Mouse (Mus musculus) large intestine, adult 2 months (tissue): ENCODE measurements around the gene Supt4a. TPM values are rescaled to one million over a fixed set of nuclear protein-coding genes. Genes with fewer than 3 reads are reported as not detected.

Experiments
- DNase-seq: peaks from one replicate; pipeline ENCODE4 v3.0.0-alpha.2; 2012; ENCODE audit warnings: low read depth, low spot score
- WGBS: fragments of 180-500 bp; shearing (Covaris S2); methylation state at CpG from one replicate; pipeline ENCODE4 v1.1.7; 2018; 5-methylcytosine and 5-hydroxymethylcytosine counted together
- polyA plus RNA-seq: library from polyadenylated mRNA; depleted of rRNA; stranded (reverse); fragments of >200 nt; gene quantifications from 2 replicates; pipeline ENCODE4 v1.2.3, GENCODE M21; 2012

Gene Supt4a
- polyA plus RNA-seq, 1 experiment, result 76.6 TPM

DNA sequence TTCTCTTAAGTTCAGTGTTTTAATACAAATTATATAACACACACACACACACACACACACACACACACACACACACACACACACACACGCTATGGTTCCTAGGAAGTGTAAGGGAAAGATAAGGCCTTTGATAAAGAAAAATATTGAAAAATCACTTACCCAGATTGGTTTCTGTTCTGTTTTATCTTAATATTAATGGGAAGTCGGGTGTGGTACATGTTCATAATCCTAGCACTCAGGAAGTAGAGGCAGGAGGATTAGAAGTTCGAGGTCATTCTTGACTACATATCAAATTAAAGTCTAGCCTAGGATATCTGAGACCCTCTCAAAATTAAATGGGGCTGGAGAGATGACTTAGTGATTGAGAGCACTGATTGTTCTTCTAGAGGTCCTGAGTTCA, 15.2 kb upstream of the Supt4a start:
- no peak for DNase-seq
- 72% methylated on average over 3 of the region's 3 CpGs for WGBS

DNA sequence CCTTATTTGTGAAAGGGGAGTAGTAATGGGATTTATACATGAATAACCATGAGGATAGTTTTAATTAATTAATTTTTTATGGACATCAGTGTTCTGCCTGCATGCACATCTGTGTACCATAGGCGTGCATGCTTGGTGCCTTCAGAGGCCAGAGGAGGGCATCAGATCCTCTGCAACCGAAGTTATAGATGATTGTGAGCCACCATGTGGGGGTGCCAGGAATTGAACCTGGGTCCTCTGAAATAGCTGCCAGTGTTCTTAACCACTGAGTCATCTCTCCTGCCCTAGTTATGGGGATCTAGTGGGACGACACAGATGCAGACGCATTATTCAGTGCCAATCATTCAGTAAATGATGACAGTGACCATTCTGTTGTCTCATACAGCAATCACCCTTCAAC, 14.5 kb upstream of the Supt4a start:
- WGBS, result 75% methylated on average over 4 of the region's 4 CpGs
- DNase-seq, result no peak

DNA sequence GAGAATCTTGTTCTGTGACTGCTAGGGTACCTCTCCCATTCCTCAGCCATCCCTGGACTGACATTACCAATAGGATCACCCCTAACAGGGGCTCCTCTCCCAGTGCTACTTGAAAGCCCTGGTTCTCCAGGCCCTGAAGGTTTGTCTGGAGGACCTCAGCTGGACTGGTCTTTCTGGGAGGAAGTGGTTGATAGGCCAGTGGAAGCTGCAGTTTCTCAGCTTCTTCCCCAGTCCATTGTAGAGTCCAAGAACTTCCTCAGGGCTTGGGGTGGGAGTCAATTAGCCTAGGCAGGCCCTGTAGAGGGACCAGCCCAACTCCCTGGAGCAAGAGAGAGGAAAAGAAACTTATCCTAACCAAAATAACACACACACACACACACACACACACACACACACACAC, 11.8 kb upstream of the Supt4a start:
- DNase-seq, result no peak

DNA sequence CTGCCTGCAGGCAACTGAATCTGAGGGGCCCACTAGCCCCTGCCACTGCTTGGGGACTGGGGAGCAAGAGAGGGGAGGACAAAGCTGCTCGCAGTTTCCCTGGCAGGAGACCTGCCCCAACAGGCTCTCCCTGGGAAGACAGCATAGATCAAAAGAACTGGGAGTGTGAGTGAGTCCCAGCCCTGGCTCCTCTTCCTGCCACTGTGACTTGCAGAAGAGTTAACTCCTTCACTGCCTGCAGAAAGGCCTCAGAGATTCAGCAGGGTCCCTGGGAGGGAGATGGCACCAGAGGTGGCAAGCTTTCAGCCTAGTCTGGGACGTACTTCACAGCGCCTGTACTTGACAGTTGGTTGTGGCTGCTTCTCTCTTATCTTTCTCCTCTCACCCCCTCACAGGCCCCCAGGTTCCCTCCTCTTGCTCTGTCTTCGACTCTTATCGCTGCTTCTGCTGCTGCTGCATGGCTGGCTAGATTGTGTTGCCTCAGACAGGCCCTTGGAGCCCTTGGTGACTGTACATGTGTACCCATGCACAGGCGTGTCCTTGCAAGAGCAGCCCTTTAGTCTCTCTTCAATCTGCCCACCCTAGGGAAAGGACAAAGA, 11.3 kb upstream of the Supt4a start:
- no peak for DNase-seq
- 44% methylated on average over 6 of the region's 6 CpGs for WGBS

DNA sequence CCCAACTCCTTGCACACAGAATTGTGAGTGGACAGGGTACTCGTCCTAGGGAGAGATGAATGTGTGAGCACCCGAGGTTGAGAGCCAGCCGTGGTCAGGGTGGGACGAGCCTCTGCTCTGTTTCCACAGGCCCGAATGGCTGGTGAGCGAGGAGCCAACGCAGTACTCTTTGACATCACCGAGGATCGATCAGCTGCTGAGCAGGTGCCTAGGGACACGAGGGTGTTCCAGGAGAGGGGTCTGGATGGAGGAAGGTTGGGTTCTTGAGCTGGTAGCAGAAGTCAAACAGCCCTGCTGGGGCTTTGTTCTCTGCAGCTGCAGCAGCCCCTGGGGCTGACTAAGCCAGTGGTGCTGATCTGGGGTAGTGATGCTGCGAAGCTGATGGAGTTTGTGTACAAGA, 10.3 kb upstream of the Supt4a start:
- DNase-seq, result no peak
- 69% methylated on average over 11 of the region's 11 CpGs for WGBS

DNA sequence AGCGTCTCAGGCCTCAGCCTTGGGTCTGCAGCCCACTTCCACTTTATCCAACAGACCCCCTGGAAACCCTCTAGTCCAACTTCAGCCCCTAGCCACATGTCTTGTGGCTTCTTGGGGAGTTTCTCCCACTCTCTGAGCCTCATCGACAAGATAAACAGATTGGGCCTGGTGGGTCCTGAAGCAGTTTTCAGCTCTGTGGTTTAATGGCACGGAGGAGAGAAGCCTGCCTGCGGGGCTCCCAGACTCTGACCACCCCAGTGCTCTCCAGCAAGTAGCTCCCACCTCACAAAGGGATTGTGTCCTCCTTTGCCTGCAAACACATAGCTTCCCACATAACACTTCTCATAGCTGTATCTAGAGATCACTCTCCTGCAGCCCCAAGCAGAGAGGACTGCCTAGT, 9.9 kb upstream of the Supt4a start:
- 72% methylated on average over 4 of the region's 4 CpGs for WGBS
- DNase-seq, result no peak

DNA sequence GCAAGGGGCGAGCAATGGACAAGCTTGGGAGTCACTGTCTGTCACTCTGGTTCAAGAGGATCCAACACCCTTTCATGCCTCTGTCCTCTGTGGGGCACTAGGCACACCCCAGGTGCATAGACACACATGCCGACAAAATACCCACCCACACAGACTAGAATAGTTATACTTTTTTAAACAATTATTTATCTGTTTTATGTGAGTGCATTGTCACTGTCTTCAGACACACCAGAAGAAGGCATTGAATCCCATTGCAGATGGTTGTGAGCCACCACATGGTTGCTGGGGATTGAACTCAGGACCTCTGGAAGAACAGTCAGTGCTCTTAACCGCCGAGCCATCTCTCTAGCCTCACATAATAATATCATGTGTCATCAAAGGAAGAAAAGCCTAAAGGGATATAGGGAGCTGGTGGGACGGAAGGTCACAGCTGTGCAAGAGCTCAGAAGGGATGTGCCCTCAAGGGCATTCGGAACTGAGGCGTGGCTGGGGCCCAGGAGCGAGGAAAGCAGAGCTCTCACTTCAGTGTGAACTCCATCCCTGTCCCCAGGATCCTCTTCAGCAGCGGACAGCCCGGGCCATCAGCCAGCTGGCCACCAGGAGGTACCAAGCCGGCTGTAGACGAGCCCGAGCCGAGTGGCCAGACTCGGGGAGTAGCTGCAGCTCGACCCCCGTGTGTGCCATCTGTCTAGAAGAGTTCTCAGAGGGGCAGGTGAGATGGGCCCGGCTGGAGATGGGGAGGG, 8.3 kb upstream of the Supt4a start:
- no peak for DNase-seq
- 66% methylated on average over 18 of the region's 18 CpGs for WGBS

DNA sequence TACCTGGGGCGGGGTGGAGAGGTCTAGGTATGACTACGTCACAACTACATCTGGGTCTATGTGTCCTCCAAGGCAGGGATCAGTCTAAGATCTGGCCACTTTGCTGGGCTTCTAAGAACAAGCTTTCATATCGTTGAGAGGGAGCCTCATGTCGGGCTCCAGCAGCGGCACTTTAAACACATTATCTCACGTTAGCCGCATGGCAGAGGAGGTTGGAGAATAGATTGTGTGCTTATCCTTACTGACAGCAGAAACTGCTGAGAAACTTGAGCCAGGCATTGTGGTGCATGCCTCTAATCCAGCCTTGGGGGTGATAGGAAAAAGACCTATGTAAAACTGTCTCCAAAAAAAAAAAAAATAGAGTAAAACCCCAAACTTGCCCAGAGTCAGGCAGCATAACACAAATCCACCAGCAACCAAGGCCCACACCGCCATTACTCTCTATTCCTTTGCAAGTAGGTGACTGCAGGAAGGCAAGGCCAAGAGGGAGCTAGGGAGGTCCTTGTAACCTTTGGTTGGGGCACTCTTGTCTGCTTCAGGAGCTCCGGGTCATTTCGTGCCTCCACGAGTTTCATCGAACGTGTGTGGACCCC, 7.7 kb upstream of the Supt4a start:
- 86% methylated on average over 13 of the region's 13 CpGs for WGBS

DNA sequence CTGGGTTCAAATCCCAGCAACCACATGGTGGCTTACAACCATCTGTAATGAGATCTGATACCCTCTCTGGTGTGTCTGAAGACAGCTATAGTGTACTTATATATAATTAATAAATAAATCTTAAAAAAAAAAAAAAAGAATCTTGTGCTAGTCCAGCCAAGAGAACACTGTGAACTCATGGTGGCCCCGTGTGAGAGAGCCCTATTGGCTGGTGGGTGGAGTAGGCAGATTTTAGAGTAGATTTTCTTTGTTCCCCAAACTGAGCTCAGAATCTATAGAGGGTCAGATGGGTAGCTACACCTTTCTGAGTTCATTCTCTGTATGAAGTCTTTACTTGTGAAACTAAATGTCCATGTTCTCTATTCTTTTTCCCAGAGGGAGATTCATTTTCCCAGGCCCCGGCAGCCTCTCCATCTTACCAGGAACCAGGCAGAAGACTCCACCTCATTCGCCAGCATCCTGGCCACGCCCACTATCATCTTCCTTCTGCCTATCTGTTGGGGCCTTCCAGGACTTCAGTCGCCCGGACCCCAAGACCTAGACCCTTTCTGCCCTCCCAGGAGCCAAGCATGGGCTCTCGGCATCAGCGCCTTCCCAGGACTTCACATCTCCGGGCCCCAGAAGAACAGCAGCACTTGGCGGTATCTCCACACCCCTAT, 6.6 kb upstream of the Supt4a start:
- DNase-seq, result no peak
- 81% methylated on average over 10 of the region's 10 CpGs for WGBS

More for the DNA sequence above, 7.7 kb upstream of the Supt4a start:
- no peak for DNase-seq

DNA sequence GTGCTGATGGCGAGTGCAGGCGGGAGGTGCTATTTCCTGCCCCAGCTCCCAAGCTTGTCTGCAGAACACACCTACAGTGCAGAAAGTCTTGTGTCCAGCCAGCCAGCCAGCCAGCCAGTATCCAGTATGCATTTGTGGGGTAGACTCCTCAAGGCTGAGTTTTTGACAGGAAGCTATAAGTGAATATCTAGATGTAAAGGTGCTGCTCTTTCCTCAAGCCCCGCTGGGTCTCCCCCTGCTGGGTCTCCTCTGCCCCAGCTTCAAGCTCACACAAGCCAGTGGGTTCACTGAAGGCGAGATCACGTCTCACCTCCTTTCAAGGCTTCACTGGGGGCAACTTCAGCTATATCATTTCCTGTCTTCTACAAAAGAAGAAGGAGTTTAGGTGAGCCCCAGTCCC, 3.0 kb upstream of the Supt4a start:
- 75% methylated on average over 5 of the region's 5 CpGs for WGBS
- DNase-seq, result no peak

DNA sequence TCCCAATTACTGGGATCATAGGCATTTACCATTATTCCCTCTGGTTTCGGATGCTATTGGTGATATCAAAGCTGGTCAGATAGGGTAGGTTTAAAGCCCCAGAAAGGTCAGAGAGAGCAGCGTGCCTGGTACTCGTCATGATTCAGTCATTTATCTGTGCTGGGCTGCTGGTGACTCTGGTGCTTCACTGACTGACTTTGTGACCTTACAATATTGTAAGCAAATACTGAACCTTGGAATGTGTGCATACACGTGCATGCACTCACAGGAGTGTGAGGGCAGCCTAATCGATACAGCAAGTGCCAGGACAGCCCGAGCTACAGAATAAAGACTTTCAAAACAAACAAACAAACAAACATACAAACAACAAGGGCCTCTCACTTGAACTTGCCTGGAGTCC, 1.7 kb upstream of the Supt4a start:
- WGBS, result 52% methylated on average over 6 of the region's 6 CpGs
- no peak for DNase-seq

DNA sequence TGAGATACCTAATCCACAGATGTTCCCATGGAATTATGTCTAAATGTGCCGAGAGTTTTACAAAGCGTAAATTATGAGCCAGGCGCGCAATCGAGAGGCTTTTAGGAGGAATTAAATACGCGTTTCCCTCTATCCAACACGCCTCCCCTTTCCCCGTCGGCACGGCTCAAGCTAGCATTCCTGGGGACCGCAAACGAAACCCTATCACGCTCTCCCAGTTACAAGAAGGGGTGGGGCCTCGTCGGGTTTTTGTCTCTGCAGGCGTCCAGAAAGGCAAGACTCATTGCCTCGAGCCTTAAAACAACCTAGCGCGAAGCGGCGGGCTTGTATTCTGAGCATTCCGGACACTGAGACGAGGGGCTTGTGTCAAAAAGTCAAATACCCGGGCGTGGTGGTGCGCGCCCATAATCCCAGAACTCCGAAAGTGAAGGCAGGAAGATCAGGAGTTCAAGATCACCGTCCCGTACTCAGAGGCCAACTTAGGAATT, 661 bp upstream of the Supt4a start:
- peak; percentile 40 for DNase-seq
- WGBS, result under 1% methylated on average over 31 of the region's 31 CpGs

DNA sequence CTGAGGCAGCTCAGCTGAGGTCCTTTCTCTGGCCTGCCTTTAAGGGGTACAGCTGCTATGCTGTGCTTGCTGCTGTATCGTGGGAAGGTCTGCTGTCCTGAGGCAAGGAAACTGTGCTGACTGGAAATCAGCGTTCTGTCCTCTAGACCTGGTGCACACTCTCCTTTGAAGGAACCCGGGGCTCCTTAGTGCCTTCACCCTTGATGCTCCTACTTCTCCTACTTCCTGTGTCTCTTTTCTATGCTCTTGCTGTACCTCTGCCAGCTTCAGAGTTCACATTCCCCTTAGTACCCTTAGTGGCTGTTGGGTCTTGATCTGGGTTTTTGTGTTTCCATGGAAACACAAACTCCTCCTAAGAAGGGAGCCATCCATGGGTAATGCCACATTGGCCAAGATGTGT, 6.3 kb downstream of the Supt4a start:
- WGBS, result 89% methylated on average over 3 of the region's 3 CpGs
- no peak for DNase-seq

DNA sequence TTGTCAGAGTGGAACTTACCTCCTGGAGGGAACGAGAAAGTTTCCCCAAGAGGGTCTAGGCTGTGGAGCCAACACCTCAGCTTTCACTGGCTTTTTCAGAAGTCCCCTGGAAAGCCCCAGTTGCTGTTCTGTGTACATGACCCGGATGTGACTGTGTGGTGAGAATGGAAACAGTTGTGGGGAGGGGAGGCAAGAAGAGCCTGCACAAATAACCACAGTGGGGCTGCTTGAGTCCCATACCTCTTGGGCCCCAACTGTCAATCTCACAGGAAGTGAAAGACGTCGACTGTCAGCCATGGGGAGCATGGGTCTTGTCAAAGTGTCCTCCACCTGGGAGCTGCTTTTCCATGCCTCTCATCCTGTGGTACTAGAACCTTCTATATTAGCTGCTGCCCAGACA, 7.6 kb downstream of the Supt4a start:
- WGBS, result 71% methylated on average over 4 of the region's 4 CpGs
- no peak for DNase-seq

DNA sequence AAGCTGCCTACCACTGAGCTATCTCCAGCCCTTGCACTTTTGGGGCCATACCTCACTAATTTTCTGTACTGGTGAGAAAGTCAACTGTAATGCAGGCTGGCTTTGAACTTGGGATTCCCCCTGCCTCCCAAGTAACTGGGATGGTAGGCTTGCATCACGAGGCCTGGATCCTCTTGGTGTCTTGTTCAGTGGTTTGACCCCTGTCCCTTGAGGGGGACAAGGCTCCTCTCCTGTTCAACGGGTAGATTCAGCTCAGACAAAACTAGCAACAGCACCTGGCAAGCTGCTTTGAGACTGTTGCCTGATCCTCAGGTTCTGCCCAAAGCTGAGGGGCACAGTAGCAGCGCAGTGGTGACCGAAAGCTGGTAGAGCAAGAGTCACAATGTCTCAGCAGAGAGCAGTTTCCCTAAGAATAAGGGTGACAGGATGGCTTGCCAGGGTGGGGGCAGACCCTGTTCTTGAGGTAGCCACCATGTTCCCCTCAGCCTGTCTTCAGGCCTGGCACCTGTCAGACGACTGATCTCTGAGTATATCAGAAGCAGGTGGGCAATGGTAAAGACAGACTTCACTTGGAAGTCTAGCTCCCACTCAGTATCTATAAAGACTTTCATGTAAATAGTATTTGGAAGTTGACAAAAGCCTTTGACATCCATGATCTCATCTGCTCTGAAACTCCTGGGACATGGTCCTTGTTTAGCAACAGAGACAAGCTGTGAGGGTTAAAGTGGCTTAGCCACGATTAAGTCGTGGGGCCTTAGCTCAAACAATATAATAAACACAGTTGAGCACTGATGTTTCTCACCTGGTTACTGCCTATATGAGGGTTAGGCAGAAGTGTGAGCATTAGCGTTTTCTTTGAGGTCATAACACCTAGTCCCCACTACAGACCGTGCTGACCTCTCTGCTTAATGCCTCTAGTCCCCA, 8.5 kb downstream of the Supt4a start:
- WGBS, result 73% methylated on average over 9 of the region's 9 CpGs

DNA sequence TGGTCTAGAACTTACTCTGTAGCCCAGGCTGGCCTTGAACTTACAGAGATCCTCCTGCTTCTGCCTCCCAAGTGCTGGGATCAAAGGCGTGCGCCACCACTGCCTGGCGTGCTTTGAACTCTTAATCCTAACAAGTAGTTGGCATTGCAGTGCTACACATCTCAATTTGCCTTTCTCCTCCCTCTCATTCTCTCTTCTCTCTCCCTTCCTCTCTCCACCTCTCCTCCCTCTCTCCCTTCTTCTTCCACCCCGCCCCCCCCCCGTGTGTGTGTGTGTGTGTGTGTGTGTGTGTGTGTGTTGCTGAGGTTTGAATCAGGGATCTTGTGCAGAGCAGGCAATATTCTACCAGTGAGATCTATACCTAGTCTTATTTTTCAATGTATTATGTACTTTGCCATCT, 10.0 kb downstream of the Supt4a start:
- WGBS, result 88% methylated on average over 5 of the region's 5 CpGs

More for the DNA sequence above, 8.5 kb downstream of the Supt4a start:
- DNase-seq, result no peak

DNA sequence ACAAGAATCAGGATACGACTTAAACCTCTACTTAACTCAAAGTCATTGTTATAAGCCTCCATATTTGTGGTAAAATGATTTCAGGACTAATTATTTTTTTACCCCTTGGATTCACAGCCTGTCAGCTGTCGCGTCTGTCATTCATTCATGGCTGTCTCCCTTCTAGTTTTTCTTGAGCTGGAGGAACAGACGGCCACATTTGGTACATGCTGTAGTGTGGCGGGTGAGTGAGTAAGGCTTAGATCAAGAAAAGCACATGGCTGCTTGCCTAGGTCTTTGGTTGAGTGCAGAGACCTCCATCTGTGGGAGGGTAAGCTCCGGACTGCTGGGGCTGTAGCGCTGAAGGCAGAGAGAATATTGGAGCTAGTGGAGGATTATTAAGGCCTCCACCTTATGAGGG, 10.4 kb downstream of the Supt4a start:
- 91% methylated on average over 7 of the region's 7 CpGs for WGBS
- DNase-seq, result no peak

More for the DNA sequence above, 10.0 kb downstream of the Supt4a start:
- DNase-seq, result no peak

DNA sequence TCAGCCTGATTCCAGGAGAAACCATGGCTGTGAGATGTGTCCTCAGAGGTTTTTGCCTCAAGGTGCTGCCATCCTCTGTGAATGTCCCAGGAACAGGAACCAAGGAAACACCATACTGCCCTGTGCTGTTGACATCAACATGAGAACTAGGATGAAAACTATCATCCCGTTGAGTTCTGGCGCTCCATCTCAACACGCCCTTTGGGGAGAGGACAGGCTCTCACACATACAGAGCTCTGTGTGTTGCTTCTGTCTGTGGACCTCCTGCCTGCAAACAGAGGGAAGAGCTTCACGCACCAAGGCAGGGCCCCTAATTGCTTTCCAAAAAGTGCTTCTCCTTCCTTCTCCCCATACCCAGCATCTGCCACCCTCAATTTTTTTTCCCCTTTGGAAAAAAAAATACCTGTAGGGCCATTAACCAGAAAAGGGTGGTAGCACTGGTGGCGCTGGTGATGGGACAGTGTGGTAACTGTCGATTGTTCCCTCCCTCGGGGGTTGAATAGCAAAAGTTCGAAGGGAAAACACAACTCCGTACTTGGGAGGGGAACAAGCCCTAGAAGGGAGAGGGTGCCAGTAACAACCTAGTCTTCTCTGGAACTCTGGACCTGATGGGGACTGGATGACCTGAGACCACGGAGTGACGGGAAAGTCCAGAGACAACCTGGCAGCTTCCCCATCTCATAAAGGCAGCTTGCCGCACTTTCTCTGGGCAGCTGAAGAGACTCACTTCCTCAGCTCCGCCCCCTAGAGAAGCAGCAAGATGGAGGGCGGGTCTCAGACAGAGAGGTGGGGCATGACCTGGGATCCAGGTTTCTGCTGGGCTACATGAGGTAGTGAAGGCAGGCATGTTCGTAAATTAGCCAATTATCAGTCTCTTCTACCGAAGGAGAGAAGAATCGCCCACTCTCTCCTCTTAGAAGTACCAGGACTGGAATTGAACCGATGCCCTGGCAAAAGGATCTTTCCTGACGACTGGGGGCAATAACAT, 11.1 kb downstream of the Supt4a start:
- 22% methylated on average over 19 of the region's 19 CpGs for whole genome bisulfite sequencing
- DNase-seq, result no peak
